Mouse (Mus musculus): ENCODE measurements around the gene Gm5065. TPM values are rescaled to one million over a fixed set of nuclear protein-coding genes. Genes with fewer than 3 reads are reported as not detected.

Gm5065 gene
- total RNA-seq (2022): not detected

DNA sequence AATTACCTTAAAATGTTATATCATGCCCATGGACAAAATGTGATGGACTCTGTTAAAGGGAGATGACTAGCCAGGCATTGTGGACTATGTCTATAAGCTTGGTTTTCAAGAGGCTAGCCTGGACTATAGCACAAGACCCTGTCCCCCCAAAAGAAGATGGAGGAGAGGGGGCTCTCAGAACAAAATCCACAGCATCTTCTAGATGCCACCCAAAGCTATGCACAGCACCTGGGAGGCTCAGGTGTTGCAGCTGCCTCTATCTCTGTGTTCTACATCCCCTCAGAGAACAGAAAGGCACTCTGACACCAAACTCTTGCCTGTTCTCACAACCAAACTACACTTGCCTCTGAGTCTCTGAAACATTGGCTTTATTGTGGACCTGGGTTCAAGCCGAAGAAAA is at the start of gene Gm5065:
Gene Gm5065, plus strand, starts transcription at position 301 of the 400 bp plus-strand sequence.
- no peak for DNase-seq (ENCODE audit: low spot score)

GRCm38 (mm10) chr7:5327511-5327910 is 22.8 kb upstream of the Gm5065 start:
- no peak for DNase-seq (ENCODE audit: low spot score)

DNA sequence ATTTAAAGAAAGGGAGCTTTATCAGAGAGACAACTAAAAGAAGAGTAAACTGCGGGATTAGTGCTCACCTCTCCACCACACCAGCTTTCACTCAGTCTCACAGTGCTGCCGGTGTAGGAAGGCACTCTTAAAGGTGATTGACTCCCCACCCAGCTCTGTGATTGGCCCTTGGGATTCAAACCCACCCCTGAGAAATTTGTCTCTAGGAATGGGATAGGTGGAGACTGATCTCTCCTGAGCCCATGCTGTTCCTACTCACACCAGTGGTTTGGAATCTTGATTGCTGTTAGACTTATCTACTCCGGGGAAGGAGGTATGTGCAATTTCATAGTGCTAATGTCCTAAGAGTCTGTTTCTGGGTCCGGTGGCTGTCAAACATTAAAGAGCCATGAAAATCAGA is 598 bp downstream of the Gm5065 start, which contains the start of gene Nlrp2:
Gene Nlrp2, minus strand, starts transcription at position 101 of the 400 bp plus-strand sequence.
- DNase-seq (ENCODE audit: low spot score): no peak

DNA sequence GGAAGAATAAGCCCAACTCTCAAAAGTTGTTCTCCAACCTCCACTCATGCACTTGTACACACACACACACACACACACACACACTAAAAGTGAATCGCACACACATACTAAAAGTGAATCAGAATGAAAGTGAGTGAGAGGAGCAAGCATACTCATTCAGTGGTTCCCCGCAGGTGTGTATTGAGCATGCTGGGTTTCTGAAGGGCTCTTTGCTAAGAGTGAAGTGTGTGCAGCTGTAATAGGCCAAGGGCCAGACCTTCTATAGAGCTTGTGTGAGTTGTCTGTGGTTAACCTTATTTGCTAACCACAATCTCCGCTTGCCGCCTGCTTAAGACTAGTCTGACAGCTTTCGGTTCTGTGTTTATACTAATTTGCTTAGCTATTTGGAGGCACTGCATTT is 13.3 kb downstream of the Gm5065 start:
- no peak for DNase-seq (ENCODE audit: low spot score)

DNA sequence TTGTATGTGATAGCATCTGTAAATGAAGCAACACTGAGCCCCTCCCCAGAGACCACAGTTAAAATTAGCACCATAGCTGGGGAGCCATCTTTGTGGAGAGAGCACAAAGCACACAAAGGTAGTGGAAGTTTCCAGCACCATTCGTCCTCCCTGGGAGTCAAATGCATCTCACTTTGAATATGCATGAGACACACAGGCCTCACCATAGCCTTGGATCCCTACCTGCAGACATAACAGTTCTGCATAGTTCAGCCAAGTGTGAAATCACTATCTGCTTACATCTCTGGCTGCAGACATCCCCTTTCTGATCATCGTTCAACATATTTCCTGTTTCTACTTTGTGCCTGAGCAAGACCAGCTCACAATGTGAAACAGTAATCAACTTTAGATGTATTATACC is 16.4 kb downstream of the Gm5065 start:
- no peak for DNase-seq (ENCODE audit: low spot score)

- DNase-seq (ENCODE audit: low spot score): no peak
Observed at GRCm38 (mm10) chr7:5406201-5406600, 55.9 kb downstream of the Gm5065 start.

Other genes with a start within 250 kb of the Gm5065 start
- gene Rfpl4, start 233.6 kb upstream of the Gm5065 start, total RNA-seq (2022): not detected
- gene Rasl2-9, start 224.6 kb upstream of the Gm5065 start, total RNA-seq (2022): 1 to 10 TPM; 7.4 to 9.7 (median 8.9) TPM
- gene Vmn1r55, start 200.9 kb upstream of the Gm5065 start, total RNA-seq (2022): not detected
- not detected for gene Vmn1r56, start 153.8 kb upstream of the Gm5065 start, total RNA-seq (2022)
- not detected for gene Vmn1r57, start 132.0 kb upstream of the Gm5065 start, total RNA-seq (2022)
- not detected for gene Nlrp2, start 498 bp downstream of the Gm5065 start, total RNA-seq (2022)
- not detected for gene Vmn1r58, start 62.9 kb downstream of the Gm5065 start, total RNA-seq (2022)
- not detected for gene Vmn1r59, start 106.2 kb downstream of the Gm5065 start, total RNA-seq (2022)
- gene Vmn2r28, start 143.4 kb downstream of the Gm5065 start, total RNA-seq (2022): not detected
- gene Vmn1r60, start 196.8 kb downstream of the Gm5065 start, total RNA-seq (2022): not detected